Mouse (Mus musculus) MEL (cell line): ENCODE measurements around the gene Stim1.

ENCODE experiments used
- CHD1 ChIP-seq: IDR thresholded peaks from 2 replicates; pipeline ENCODE4 v1.6.1; 2012; ENCODE audit warnings: low read depth, mild to moderate bottlenecking, inconsistent platforms, low read length, improper control_type of control experiment
- CTCF ChIP-seq, 3 experiments: IDR thresholded peaks in 2 of 3; conservative IDR thresholded peaks in 1 of 3; 2 replicates each; pipeline ENCODE4 v1.5.1; 2011 to 2012; ENCODE audit warnings: low read length in 3 of 3, low read depth in 2 of 3, mild to moderate bottlenecking in 2 of 3, improper control_type of control experiment in 1 of 3, inconsistent platforms in 1 of 3, mixed read lengths in 1 of 3, moderate library complexity in 1 of 3; ENCODE audit not compliant: control insufficient read depth in 1 of 3, insufficient read depth in 1 of 3, poor library complexity in 1 of 3, severe bottlenecking in 1 of 3
- EP300 ChIP-seq, 2 experiments: IDR thresholded peaks; 2 replicates each; pipeline ENCODE4 v1.6.1; 2011; ENCODE audit warnings: improper control_type of control experiment in 2 of 2, low read length in 2 of 2, low read depth in 1 of 2, mild to moderate bottlenecking in 1 of 2
- GABPA ChIP-seq: IDR thresholded peaks from 2 replicates; pipeline ENCODE4 v1.6.1; 2012; ENCODE audit warnings: low read depth, mild to moderate bottlenecking, inconsistent platforms, low read length, improper control_type of control experiment, moderate library complexity
- HCFC1 ChIP-seq: IDR thresholded peaks from 2 replicates; pipeline ENCODE4 v1.6.1; 2012; ENCODE audit warnings: low read depth, mild to moderate bottlenecking, inconsistent platforms, low read length, improper control_type of control experiment, moderate library complexity
- JUND ChIP-seq: IDR thresholded peaks from 2 replicates; pipeline ENCODE4 v1.6.1; 2011; ENCODE audit warnings: low read depth, mild to moderate bottlenecking, improper control_type of control experiment, low read length
- MEF2A ChIP-seq: IDR thresholded peaks from 2 replicates; pipeline ENCODE4 v1.6.1; 2014; ENCODE audit warnings: low read depth, mild to moderate bottlenecking, inconsistent platforms, low read length, improper control_type of control experiment; ENCODE audit not compliant: poor library complexity, insufficient replicate concordance, severe bottlenecking; ENCODE audit errors: extremely low read depth
- POLR2A ChIP-seq, 2 experiments: IDR thresholded peaks; 2 replicates each; pipeline ENCODE4 v1.6.1; 2011 to 2012; ENCODE audit warnings: low read length in 2 of 2, mild to moderate bottlenecking in 2 of 2, control low read depth in 1 of 2, improper control_type of control experiment in 1 of 2, low read depth in 1 of 2, moderate library complexity in 1 of 2; ENCODE audit not compliant: control insufficient read depth in 1 of 2, insufficient read depth in 1 of 2, poor library complexity in 1 of 2
- POLR2AphosphoS5 ChIP-seq: IDR thresholded peaks from 2 replicates; pipeline ENCODE4 v1.6.1; 2012; ENCODE audit warnings: low read depth, borderline replicate concordance, mild to moderate bottlenecking, inconsistent platforms, low read length, moderate library complexity, mixed read lengths
- ZKSCAN1 ChIP-seq: IDR thresholded peaks from 2 replicates; pipeline ENCODE4 v1.6.1; 2012; ENCODE audit warnings: low read depth, mild to moderate bottlenecking, inconsistent platforms, low read length, improper control_type of control experiment, moderate library complexity
- ZMIZ1 ChIP-seq: IDR thresholded peaks from 2 replicates; pipeline ENCODE4 v1.6.1; 2012; ENCODE audit warnings: low read depth, mild to moderate bottlenecking, inconsistent platforms, low read length, improper control_type of control experiment, moderate library complexity
- ZNF384 ChIP-seq: IDR thresholded peaks from 2 replicates; pipeline ENCODE4 v1.6.1; 2012; ENCODE audit warnings: low read depth, mild to moderate bottlenecking, inconsistent platforms, low read length, improper control_type of control experiment

GRCm38 (mm10) chr7:102244782-102245535, 22.6 kb upstream of the Stim1 start:
- TF ChIP-seq GABPA (no peak), CTCF (IDR thresholded peaks at IDR 0.05 in 2 of 3, conservative IDR thresholded peaks at IDR 0.05 in 1 of 3; ENCODE audit: control insufficient read depth in 1 of 3, insufficient read depth in 1 of 3, low read depth in 2 of 3, low read length in 3 of 3, poor library complexity in 1 of 3, severe bottlenecking in 1 of 3) (no peak), EP300 (IDR thresholded peaks at IDR 0.05; ENCODE audit: low read depth in 1 of 2, low read length in 2 of 2) (no peak), MEF2A (no peak), POLR2AphosphoS5 (no peak), HCFC1 (no peak), ZNF384 (0 out of 2 replicates have a peak, but pooled peaks have one; percentile 11), POLR2A (IDR thresholded peaks at IDR 0.05; ENCODE audit: control insufficient read depth in 1 of 2, insufficient read depth in 1 of 2, low read depth in 1 of 2, low read length in 2 of 2, poor library complexity in 1 of 2) (no peak), JUND (no peak), ZMIZ1 (no peak), CHD1 (no peak), ZKSCAN1 (no peak)
